Mouse (Mus musculus): Measurements from ENCODE around the gene Slc23a2. TPM values are rescaled to one million over a fixed set of nuclear protein-coding genes. Genes with fewer than 3 reads are reported as not detected.

Gene Slc23a2
- total RNA-seq, 2 experiments from 2014 or later = 125 to 132 TPM

GRCm38 (mm10) chr2:132107611-132108010 is 37.3 kb downstream of the Slc23a2 start:
- intact Hi-C loops (cut with DNase I) = no loop called here
- DNase-seq (ENCODE audit: low spot score in 2 of 2) = peak; percentile 71 to 72

DNA sequence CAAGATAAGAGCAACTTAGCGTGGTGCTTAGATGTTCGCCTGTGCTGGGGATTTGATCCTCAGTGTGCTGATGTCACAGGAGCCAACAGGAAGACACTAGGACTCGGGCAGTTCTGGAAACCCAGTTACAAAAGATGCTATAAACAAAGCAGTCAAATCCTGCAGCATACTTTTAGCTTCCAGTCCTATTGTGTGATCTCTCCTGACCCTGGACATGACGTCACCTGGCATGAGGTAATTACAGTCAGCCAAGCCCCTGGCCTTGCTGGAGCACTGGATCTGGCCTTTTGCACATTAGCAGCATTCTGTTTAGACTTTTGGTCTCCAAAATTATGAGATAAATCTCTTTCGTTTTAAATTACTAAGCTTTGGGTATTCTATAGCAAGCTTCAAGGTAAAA is 38.8 kb downstream of the Slc23a2 start:
- DNase-seq (ENCODE audit: low spot score in 2 of 2) = no peak
- intact Hi-C loops (cut with DNase I) = no loop called here

GRCm38 (mm10) chr2:132103265-132103664 is 41.6 kb downstream of the Slc23a2 start:
- intact Hi-C loops (cut with DNase I) = no loop called here
- no peak for DNase-seq (ENCODE audit: low spot score in 2 of 2)

- DNase-seq (ENCODE audit: low spot score in 2 of 2) = no peak
- intact Hi-C loops (cut with DNase I) = no loop called here
Measured at GRCm38 (mm10) chr2:132102505-132103130, 42.3 kb downstream of the Slc23a2 start.

DNA sequence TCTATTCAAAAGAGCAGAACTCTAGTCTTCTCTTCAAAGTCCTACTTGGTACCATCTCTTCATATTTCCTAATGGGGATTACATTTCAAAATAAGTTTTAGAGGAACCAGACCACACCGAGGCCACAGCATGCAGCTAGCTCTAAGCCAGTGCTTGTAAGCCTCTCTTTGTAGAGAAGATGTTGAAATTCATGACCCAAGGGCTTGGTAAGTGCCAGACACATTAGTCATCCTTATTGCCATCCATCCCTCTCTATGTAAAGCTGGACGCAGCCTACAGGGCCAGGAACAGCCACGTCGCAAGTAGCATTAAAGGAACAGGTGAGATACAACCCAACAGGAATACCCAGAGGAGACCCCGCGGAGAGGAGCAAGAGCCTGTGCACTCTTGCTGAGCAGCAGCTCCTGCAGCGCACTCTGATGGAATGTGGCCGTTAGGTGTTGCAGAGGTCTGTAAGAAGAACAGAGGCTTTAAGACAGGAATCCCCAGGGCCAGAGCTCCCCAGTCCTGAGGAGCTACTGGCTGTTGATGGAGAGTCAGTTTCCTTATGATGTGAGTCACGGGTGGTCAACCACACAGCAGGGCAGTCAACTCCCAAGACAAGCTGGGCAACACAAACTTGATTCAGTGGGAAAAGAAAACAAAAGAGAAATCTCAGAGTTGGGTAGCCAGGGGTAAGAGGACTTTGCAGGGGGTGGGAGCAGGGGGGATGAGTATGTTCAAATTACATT is 45.8 kb downstream of the Slc23a2 start:
- intact Hi-C loops (cut with DNase I) = loop anchor here (5.0 kb wide), 1 partner anchor 37 kb away; no protein-coding TSS in a partner anchor
- DNase-seq (ENCODE audit: low spot score in 2 of 2) = no peak

DNA sequence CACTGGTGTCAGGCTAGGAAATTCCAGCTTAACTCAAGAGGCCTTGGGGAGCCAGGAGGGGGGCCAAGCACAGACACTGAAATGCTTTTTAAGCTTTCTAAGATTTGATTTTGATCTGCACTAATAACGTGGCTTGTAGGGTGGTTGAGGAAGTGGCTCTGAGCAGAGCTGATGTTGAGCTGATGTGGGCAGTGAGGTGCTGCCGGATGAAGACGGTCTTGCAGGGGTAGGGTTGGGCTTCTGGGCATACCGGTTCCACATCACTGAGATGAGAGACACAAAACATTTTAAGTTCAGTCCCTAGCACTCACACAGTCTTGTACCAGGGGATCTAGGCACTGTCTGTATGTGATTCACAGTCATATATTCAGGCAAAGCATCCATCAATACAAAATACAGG is 46.5 kb downstream of the Slc23a2 start:
- DNase-seq (ENCODE audit: low spot score in 2 of 2) = no peak
- intact Hi-C loops (cut with DNase I) = loop anchor here (5.0 kb wide), 1 partner anchor 36 kb away; no protein-coding TSS in a partner anchor

GRCm38 (mm10) chr2:132096582-132096981 is 48.3 kb downstream of the Slc23a2 start:
- intact Hi-C loops (cut with DNase I) = loop anchor here (5.0 kb wide), 1 partner anchor 34 kb away; no protein-coding TSS in a partner anchor
- no peak for DNase-seq (ENCODE audit: low spot score in 2 of 2)

DNA sequence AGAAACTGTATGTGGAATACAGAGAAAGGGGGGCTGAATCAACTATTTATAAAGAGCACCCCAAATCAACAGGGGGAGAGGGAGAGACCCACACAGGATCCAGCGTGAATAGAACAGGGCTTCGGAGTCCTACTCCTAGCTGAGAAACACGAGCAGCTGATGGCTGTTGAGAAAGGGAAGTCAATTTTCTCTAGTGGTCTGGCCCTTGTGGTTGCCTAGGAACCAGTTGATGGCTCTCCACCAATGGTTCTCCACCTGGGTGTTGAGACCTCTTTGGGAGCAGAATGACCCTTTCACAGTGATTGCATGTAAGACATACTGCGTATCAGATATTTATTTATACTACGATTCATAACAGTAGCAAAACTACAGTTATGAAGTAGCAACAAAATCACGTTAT is 49.1 kb downstream of the Slc23a2 start:
- DNase-seq (ENCODE audit: low spot score in 2 of 2) = no peak
- intact Hi-C loops (cut with DNase I) = loop anchor here (5.0 kb wide), 1 partner anchor 34 kb away; no protein-coding TSS in a partner anchor

DNA sequence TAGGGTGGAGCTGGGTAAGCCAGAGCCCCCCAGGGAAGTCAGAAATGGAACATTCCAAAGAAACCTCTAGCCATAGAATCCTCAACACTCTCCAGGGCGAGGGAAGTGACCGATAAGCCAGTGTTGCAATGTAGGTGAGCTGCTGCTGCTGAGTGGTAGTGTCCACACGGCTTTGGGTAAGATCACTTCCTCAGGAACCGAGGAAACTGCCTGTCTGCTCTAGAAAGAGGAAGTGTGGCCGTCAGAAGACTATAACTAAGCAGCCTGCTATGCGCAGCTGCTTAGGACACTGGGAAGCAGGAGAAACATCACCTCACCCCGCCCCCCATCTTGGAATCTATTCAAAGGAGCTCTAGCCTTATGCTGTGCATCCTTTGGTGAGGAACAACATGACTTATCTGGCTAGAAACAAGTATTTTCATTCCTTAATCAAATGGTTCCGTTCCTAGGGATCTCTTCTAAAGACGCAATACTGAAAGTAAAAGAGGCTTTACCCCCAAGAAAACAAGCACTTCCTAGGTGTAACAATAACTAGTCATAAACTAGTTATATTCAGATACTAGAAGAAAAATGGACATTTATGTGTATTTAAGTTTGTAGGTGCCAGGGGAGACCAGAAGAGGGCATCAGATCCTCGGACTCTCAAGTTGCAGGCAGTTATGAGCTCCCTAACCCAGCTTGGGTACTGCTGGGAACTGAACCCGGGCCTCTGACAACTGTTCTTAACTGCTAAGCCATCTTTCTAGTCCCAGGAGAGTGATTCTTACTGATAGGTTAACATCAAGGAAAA is 50.3 kb downstream of the Slc23a2 start:
- DNase-seq (ENCODE audit: low spot score in 2 of 2) = peak; percentile 39 to 45
- intact Hi-C loops (cut with DNase I) = loop anchor here (5.0 kb wide), 1 partner anchor 32 kb away; no protein-coding TSS in a partner anchor

DNA sequence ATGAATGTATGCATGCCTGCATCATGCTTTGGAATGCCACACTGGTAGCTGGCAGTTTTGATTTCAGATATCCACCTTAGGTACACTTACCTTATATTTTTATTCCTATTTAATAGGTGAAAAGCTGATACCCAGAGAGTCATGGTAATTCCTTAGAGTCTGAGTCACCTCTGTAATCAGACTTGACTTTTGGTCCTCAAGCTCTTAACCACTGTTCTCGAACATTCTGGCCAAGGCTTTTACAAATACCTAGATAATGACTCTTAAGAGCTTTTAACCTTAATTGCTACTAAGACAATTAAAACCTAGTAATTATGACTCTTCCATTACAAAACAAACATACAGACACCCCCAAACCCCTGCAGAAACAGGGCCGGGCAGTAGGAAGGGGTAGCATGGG is 51.2 kb downstream of the Slc23a2 start:
- DNase-seq (ENCODE audit: low spot score in 2 of 2) = no peak
- intact Hi-C loops (cut with DNase I) = no loop called here

DNA sequence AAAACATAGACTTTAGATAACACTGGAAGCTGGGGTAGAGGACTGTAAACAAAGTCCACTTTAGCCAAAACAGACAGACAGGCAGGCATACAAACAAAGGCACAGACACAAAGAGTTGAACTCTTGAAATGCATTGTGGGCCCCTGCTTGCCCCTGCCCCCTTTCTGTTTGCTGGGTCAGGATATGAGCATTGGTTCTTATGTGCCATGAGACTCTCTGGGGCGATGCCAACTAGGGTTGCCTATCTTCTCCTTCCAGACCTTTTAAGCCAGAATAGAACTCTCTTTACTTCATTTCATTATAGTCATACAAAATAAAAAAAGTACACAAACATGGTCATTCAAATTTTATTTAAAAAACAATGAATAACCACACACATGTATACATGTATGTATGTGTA is 51.6 kb downstream of the Slc23a2 start:
- intact Hi-C loops (cut with DNase I) = no loop called here
- DNase-seq (ENCODE audit: low spot score in 2 of 2) = no peak

GRCm38 (mm10) chr2:132092722-132093121 is 52.2 kb downstream of the Slc23a2 start:
- intact Hi-C loops (cut with DNase I) = no loop called here
- no peak for DNase-seq (ENCODE audit: low spot score in 2 of 2)

- intact Hi-C loops (cut with DNase I) = no loop called here
- no peak for DNase-seq (ENCODE audit: low spot score in 2 of 2)
Measured at GRCm38 (mm10) chr2:132091749-132092148, 53.2 kb downstream of the Slc23a2 start.

GRCm38 (mm10) chr2:132084813-132085212 is 60.1 kb downstream of the Slc23a2 start:
- no peak for DNase-seq (ENCODE audit: low spot score in 2 of 2)
- intact Hi-C loops (cut with DNase I) = no loop called here

DNA sequence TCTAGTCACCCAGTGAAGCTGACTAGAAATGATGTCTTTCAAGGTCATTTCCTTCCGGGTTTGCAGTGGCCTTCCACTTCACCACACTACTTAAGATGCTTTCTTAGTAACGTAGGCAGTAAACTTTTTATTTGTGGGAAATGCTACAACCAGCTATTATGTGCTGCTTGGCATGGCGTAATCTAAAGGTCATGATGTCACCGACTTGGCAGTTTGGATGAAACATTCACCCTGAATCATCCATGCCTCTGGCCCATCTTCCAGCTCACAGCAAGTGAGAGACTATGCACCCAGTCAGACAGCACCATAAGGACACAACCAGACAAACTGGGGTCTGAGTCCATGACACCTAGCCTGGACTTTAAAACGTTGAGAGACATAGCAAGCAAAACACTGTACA is 60.5 kb downstream of the Slc23a2 start:
- intact Hi-C loops (cut with DNase I) = no loop called here
- no peak for DNase-seq (ENCODE audit: low spot score in 2 of 2)

- intact Hi-C loops (cut with DNase I) = no loop called here
Measured at GRCm38 (mm10) chr2:132079139-132079538, 65.8 kb downstream of the Slc23a2 start.

DNA sequence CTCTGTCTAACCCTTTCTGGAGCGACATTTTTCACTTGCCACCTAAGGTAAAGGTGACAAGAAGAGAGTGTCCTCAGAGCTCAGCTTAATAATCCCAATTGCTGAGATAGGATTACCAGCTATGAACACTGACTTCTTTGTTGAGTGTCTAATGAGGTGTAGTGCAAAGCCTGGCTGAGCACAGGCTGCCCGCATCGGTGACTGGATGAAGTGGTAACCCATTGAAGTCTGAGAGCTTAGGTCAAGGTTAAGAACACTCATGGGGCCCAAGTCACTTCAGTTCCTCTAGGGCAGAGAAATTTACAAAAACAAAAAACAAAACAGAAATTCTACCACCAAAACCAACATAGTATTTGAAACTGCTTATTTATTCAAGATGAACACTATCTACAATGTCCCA is 71.9 kb downstream of the Slc23a2 start:
- no peak for DNase-seq (ENCODE audit: low spot score in 2 of 2)
- intact Hi-C loops (cut with DNase I) = no loop called here

More at GRCm38 (mm10) chr2:132079139-132079538, 65.8 kb downstream of the Slc23a2 start:
- no peak for DNase-seq (ENCODE audit: low spot score in 2 of 2)

DNA sequence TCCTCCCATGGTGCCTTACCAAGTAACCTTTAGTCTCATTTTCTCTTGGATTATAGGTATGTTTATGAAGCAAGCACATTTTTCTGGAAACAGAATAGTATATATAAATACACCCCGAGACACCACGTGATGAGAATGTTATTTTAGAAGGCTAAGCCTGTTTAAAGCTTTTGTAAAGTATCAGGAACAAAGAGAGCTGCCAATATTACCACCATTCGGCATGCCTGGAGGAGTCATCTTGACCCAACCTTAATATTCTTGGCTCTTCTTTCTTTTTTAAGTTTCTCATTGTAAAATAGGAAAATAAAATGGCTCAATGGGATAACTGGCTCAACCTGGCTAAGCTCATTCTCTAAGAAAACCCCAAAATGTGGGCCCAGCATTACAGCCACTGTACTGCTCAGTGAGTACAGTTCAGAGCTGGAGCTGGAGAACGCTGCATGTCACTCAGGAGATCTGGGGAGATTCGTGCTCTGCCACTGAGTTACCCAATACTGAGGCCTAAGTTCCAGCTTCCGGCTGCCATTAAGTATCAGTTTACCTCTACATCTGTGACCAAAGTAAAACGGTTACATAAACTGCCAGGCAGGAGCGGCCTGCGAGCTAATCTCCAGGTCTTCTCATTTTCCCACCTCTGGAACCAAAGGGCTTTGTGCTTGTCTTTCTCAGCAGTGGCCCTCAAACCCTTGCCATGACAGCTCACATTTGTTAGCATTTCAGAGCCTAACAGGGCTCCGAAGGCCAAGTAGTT is 74.7 kb downstream of the Slc23a2 start:
- no peak for DNase-seq (ENCODE audit: low spot score in 2 of 2)
- intact Hi-C loops (cut with DNase I) = no loop called here

DNA sequence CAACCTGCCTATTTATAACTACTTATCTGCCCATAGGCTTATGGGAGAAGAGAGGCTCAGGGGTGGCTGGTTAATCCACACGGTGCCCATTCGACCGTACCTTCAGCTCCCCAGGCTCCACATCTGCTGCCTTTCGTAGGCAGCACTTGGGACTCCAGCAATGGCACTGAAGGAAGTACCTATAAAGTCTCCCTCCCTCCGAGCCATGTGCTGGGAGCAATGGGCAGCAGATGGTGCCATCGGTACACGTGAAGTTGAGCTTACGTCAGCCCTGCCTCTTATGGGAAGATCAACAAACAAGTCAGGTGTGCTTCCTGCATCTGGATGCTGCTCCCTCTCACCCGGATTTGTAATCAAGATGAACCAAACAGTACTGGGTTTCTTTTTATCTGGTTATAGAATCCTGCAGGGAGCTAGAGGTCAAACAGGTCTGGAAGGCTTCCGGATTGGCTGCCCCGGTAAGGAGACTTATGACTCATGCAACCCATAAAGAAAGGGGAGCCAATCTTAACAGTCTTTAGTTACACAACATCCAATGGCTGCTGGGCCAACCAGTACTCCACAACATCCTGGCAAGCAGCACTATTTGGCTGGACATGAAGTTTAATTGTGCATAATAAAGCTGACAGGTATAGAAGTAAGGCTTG is 80.6 kb downstream of the Slc23a2 start:
- DNase-seq (ENCODE audit: low spot score in 2 of 2) = no peak
- intact Hi-C loops (cut with DNase I) = loop anchor here (5.0 kb wide), 1 partner anchor 33 kb away; no protein-coding TSS in a partner anchor
